ENCODE assay signal across 22 mouse cellular contexts in the genomic region with DNA sequence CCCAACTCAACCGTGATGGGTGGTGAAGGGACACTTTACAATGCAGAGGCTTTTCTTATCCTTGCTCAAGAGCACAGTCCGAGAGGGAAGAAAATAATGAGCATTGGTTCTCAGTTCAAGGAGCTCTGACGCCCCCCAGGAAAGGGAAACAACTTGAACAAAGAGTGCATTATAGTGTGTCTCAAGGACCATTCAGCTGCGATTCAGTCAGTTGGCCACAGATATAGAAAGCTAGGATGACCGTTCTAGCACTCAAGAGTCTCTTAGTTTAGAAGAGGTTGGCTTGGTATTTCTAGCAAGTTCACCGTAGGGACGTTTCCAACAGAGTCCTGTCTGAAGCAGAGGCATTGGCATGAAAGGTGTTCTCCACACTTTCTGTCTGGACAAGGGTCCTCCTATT. TPM values are rescaled to one million over a fixed set of nuclear protein-coding genes. Genes with fewer than 3 reads are reported as not detected.
DNase-seq lines count a peak whose midpoint lies in the region; ATAC-seq and TF ChIP-seq lines count a peak whose summit lies in the region.
"Had no signal": no experiment of that assay in that cellular context is flagged by ENCODE, and none has a peak within 500 bp of the region (broad histone marks: within the 10 kb centered on the region; RNA-seq: fewer than 3 reads in every experiment).

No protein-coding gene starts in this region.

- H3K9me3 ChIP-seq in midbrain, embryonic 14.5 days (ENCODE audit: control insufficient read depth, low read length): no peaks in the 10 kb centered on the region
- H3K9me3 ChIP-seq in midbrain, embryonic 13.5 days: no peaks in the 10 kb centered on the region
- H3K9me3 ChIP-seq in liver, embryonic 12.5 days (replicated peaks): no peaks in the 10 kb centered on the region
- H3K9me3 ChIP-seq: embryonic facial prominence, embryonic 15.5 days; forebrain, embryonic 10.5 days; heart, embryonic 12.5 days; hindbrain, embryonic 13.5 days; intestine, embryonic 15.5 days; limb, embryonic 10.5 days; neural tube, embryonic 12.5 days had no signal

- DNase-seq in heart, adult 11 months: peak; percentile 71
- no peak for DNase-seq in heart, postnatal 25 days (ENCODE audit: low spot score)
- DNase-seq in left cerebral cortex, adult 2 months (ENCODE audit: extremely low spot score in 1 of 2, low spot score in 2 of 2): no peak
- no peak for DNase-seq in left cerebral cortex, adult 9 months (ENCODE audit: low spot score in 2 of 2)
- DNase-seq in midbrain, embryonic 14.5 days: no peak
- DNase-seq in thymus, adult 18-20 months: no peak
- DNase-seq: cerebellum, postnatal 25 days; gastrocnemius, postnatal 36 days; kidney, adult 9 months; kidney, postnatal 36 days; thymus, postnatal 25 days had no signal

- H3K9ac ChIP-seq in midbrain, embryonic 14.5 days (replicated peaks; ENCODE audit: low read length): no peak overlapping the region
- H3K9ac ChIP-seq in midbrain, embryonic 13.5 days (replicated peaks): no peak overlapping the region
- no peak overlapping the region for H3K9ac ChIP-seq in liver, embryonic 12.5 days
- H3K9ac ChIP-seq: embryonic facial prominence, embryonic 15.5 days; heart, embryonic 12.5 days; intestine, embryonic 15.5 days; liver, embryonic 14.5 days; neural tube, embryonic 12.5 days had no signal

- H3K27me3 ChIP-seq in midbrain, embryonic 14.5 days (ENCODE audit: control insufficient read depth, insufficient read depth, low read length): no peaks in the 10 kb centered on the region
- H3K27me3 ChIP-seq in midbrain, embryonic 13.5 days: no peaks in the 10 kb centered on the region
- H3K27me3 ChIP-seq in liver, embryonic 12.5 days (replicated peaks): peaks cover 67% of the 10 kb centered on the region
- H3K27me3 ChIP-seq: CH12.LX; embryonic facial prominence, embryonic 15.5 days; heart, embryonic 12.5 days; intestine, embryonic 15.5 days; neural tube, embryonic 12.5 days had no signal

- intact Hi-C loops in heart, postnatal 25 days (cut with DNase I): no loop called here
- intact Hi-C loops in left cerebral cortex, adult 2 months (cut with DNase I): no loop called here

- WGBS in midbrain, embryonic 14.5 days: 55% methylated on average over 7 of the region's 7 CpGs
- WGBS in midbrain, embryonic 13.5 days: 51% methylated on average over 7 of the region's 7 CpGs
- WGBS in liver, embryonic 12.5 days (ENCODE audit: insufficient replicate concordance): 47% methylated on average over 7 of the region's 7 CpGs

- no peak overlapping the region for H3K4me3 ChIP-seq in left cerebral cortex, adult 2 months
- H3K4me3 ChIP-seq in midbrain, embryonic 14.5 days (replicated peaks; ENCODE audit: low read depth, low read length): no peak overlapping the region
- H3K4me3 ChIP-seq in midbrain, embryonic 13.5 days (replicated peaks): no peak overlapping the region
- no peak overlapping the region for H3K4me3 ChIP-seq in liver, embryonic 12.5 days
- H3K4me3 ChIP-seq: forebrain, embryonic 10.5 days; limb, embryonic 10.5 days; neural tube, embryonic 12.5 days had no signal

- peak overlapping the region; percentile 80; the same call in 1 of the 2 replicates for H3K4me2 ChIP-seq in midbrain, embryonic 14.5 days (ENCODE audit: low read length)
- no peak overlapping the region for H3K4me2 ChIP-seq in midbrain, embryonic 13.5 days (replicated peaks)
- peak overlapping the region; percentile 19 for H3K4me2 ChIP-seq in liver, embryonic 12.5 days

- TF ChIP-seq CTCF in left cerebral cortex, adult 2 months (IDR thresholded peaks at IDR 0.05): no peak

- no peaks in the 10 kb centered on the region for H3K36me3 ChIP-seq in midbrain, embryonic 14.5 days (ENCODE audit: control insufficient read depth, insufficient read depth, low read length)
- no peaks in the 10 kb centered on the region for H3K36me3 ChIP-seq in midbrain, embryonic 13.5 days
- H3K36me3 ChIP-seq in liver, embryonic 12.5 days: no peaks in the 10 kb centered on the region
- H3K36me3 ChIP-seq: embryonic facial prominence, embryonic 15.5 days; forebrain, embryonic 10.5 days; heart, embryonic 12.5 days; hindbrain, embryonic 13.5 days; intestine, embryonic 15.5 days; neural tube, embryonic 12.5 days had no signal

- H3K27ac ChIP-seq in left cerebral cortex, adult 2 months: peak overlapping the region; percentile 99
- 0 out of 2 replicates have a peak overlapping the region, but pooled peaks have one; percentile 37 for H3K27ac ChIP-seq in midbrain, embryonic 14.5 days (replicated peaks; ENCODE audit: low read depth, low read length)
- no peak overlapping the region for H3K27ac ChIP-seq in midbrain, embryonic 13.5 days
- H3K27ac ChIP-seq in liver, embryonic 12.5 days: no peak overlapping the region
- H3K27ac ChIP-seq: limb, embryonic 10.5 days; liver, embryonic 14.5 days; neural tube, embryonic 12.5 days had no signal

- ATAC-seq in midbrain, embryonic 14.5 days (ENCODE audit: low FRiP score, low TSS enrichment): no peak
- no peak for ATAC-seq in midbrain, embryonic 13.5 days
- ATAC-seq in liver, embryonic 12.5 days: no peak
- ATAC-seq: intestine, embryonic 15.5 days had no signal

- peaks cover 35% of the 10 kb centered on the region for H3K4me1 ChIP-seq in midbrain, embryonic 14.5 days (ENCODE audit: control insufficient read depth, insufficient read depth, low read length)
- peaks cover 38% of the 10 kb centered on the region for H3K4me1 ChIP-seq in midbrain, embryonic 13.5 days (replicated peaks)
- peaks cover 44% of the 10 kb centered on the region for H3K4me1 ChIP-seq in liver, embryonic 12.5 days

RNA-seq across cellular contexts. Expression of a gene that starts 1.4 kb away (rescaled TPM):
- 10 to 100 TPM; 10.9 to 12.4 TPM for total RNA-seq in heart, postnatal 25 days (2021)
- 1 to 10 TPM; 7.3 to 8.0 TPM for total RNA-seq in left cerebral cortex, adult 2 months (2021)
- polyA plus RNA-seq in midbrain, embryonic 14.5 days (2014; fragmentation: Nextera tagmentation; extraction: Ambion mirVana): 33.2 and 38.1 TPM in 2 replicates
- 31.3 and 33.9 TPM in 2 replicates for polyA plus RNA-seq in midbrain, embryonic 13.5 days (2015; fragmentation: Nextera tagmentation; extraction: Ambion mirVana)
- polyA plus RNA-seq in liver, embryonic 12.5 days (2016; fragmentation: Nextera tagmentation; extraction: Ambion mirVana): 5.9 and 6.2 TPM in 2 replicates

RNA-seq across cellular contexts. Expression of a gene that starts 25.4 kb away (rescaled TPM):
- 100 to 1,000 TPM; 133 to 155 TPM for total RNA-seq in heart, postnatal 25 days (2021)
- total RNA-seq in left cerebral cortex, adult 2 months (2021): 100 to 1,000 TPM; 951 to 958 TPM
- polyA plus RNA-seq in midbrain, embryonic 14.5 days (2014; fragmentation: Nextera tagmentation; extraction: Ambion mirVana): 179 and 180 TPM in 2 replicates
- 99.1 and 110 TPM in 2 replicates for polyA plus RNA-seq in midbrain, embryonic 13.5 days (2015; fragmentation: Nextera tagmentation; extraction: Ambion mirVana)
- 93.9 and 95.3 TPM in 2 replicates for polyA plus RNA-seq in liver, embryonic 12.5 days (2016; fragmentation: Nextera tagmentation; extraction: Ambion mirVana)

Comparison
In these comparisons a context has a peak if more than half of its experiments do, and no peak if none do; other contexts are left out.
1. H3K27ac ChIP-seq: peak in left cerebral cortex, adult 2 months (single experiment) and midbrain, embryonic 14.5 days (single experiment); none in midbrain, embryonic 13.5 days (single experiment) and liver, embryonic 12.5 days (single experiment).